9 mouse cellular contexts compared by ENCODE assay signal in the genomic region with DNA sequence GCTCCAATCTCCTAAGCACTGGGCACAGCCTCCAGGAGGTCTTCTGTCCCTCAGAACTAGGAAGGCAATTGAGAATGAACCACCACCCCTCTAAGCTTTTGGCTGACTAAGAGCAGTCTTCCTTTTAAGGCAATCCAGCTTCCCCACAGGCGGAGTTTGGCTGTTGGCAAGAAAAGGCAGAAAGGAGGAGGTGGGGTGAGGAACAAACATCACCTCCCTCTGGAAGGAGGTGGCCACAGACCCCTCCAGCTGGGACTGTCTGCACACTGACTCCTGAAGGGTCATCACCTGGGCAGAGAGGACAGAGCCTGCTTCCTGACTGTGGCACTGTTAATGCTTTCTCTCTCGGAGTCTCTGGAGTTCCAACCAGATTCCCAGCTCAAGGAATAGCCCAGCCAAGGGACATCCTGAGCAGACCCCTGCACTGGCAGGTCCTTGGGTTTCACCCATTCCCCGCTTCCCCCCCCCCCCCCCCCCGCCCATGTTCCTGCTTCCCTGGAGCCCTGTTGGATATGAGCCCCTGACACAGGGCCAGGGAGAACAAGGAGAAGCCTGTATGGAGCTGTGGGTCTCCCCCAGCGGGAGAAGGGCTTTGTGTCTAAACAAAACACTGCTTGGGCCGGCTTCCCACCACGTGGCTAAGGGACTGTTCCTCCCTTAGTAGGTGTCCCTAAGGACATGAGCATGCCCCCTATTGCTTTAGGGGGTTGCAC. TPM values are rescaled to one million over a fixed set of nuclear protein-coding genes. Genes with fewer than 3 reads are reported as not detected.
DNase-seq lines count a peak whose midpoint lies in the region; ATAC-seq and TF ChIP-seq lines count a peak whose summit lies in the region.
"Had no signal": no experiment of that assay in that cellular context is flagged by ENCODE, and none has a peak within 500 bp of the region (broad histone marks: within the 10 kb centered on the region; RNA-seq: fewer than 3 reads in every experiment).

No protein-coding gene starts in this region.

- H3K9ac ChIP-seq in kidney, embryonic 14.5 days (ENCODE audit: low read depth, low read length): no peak overlapping the region
- no peak overlapping the region for H3K9ac ChIP-seq in forebrain, embryonic 13.5 days
- H3K9ac ChIP-seq in hindbrain, embryonic 11.5 days (ENCODE audit: low read depth, low read length): no peak overlapping the region
- H3K9ac ChIP-seq in midbrain, postnatal 0 days (replicated peaks; ENCODE audit: low read length, poor library complexity, severe bottlenecking): no peak overlapping the region

- no peaks in the 10 kb centered on the region for H3K9me3 ChIP-seq in kidney, embryonic 14.5 days (ENCODE audit: control insufficient read depth, low read length)
- H3K9me3 ChIP-seq in forebrain, embryonic 13.5 days (replicated peaks): no peaks in the 10 kb centered on the region
- no peaks in the 10 kb centered on the region for H3K9me3 ChIP-seq in hindbrain, embryonic 11.5 days (ENCODE audit: control insufficient read depth, low read length)
- no peaks in the 10 kb centered on the region for H3K9me3 ChIP-seq in midbrain, postnatal 0 days (ENCODE audit: low read length)

- ATAC-seq in kidney, embryonic 14.5 days (ENCODE audit: low FRiP score, low TSS enrichment): no peak
- ATAC-seq in forebrain, embryonic 13.5 days: peak; percentile 50
- ATAC-seq in hindbrain, embryonic 11.5 days (ENCODE audit: low FRiP score): peak; percentile 26; the same call in 1 of the 2 replicates
- ATAC-seq in midbrain, postnatal 0 days (ENCODE audit: low FRiP score): peak; percentile 79

- peaks cover 69% of the 10 kb centered on the region for H3K4me1 ChIP-seq in kidney, embryonic 14.5 days (ENCODE audit: control insufficient read depth, insufficient read depth, low read length)
- H3K4me1 ChIP-seq in forebrain, embryonic 13.5 days: peaks cover 54% of the 10 kb centered on the region
- H3K4me1 ChIP-seq in hindbrain, embryonic 11.5 days (replicated peaks; ENCODE audit: control insufficient read depth, insufficient read depth, low read length): peaks cover 6% of the 10 kb centered on the region
- H3K4me1 ChIP-seq in midbrain, postnatal 0 days (ENCODE audit: insufficient read depth, low read length): no peaks in the 10 kb centered on the region

- no peak overlapping the region for H3K4me3 ChIP-seq in kidney, embryonic 14.5 days (ENCODE audit: low read length)
- H3K4me3 ChIP-seq in forebrain, embryonic 13.5 days: no peak overlapping the region
- no peak overlapping the region for H3K4me3 ChIP-seq in hindbrain, embryonic 11.5 days (ENCODE audit: low read depth, low read length)
- H3K4me3 ChIP-seq in midbrain, postnatal 0 days (ENCODE audit: low read depth, low read length): no peak overlapping the region
- H3K4me3 ChIP-seq: erythroblast, embryonic 14.5 days had no signal

- no peak for TF ChIP-seq CTCF in midbrain, postnatal 0 days (IDR thresholded peaks at IDR 0.05)

- H3K27ac ChIP-seq in kidney, embryonic 14.5 days (ENCODE audit: low read depth, low read length): peak overlapping the region; percentile 51; the same call in 1 of the 2 replicates
- 0 out of 2 replicates have a peak overlapping the region, but pooled peaks have one; percentile 1 for H3K27ac ChIP-seq in forebrain, embryonic 13.5 days
- no peak overlapping the region for H3K27ac ChIP-seq in hindbrain, embryonic 11.5 days (ENCODE audit: low read depth, low read length)
- H3K27ac ChIP-seq in midbrain, postnatal 0 days (ENCODE audit: low read depth, low read length): peak overlapping the region; percentile 32; the same call in 1 of the 2 replicates

- H3K27me3 ChIP-seq in kidney, embryonic 14.5 days (ENCODE audit: control insufficient read depth, insufficient read depth, low read length): no peaks in the 10 kb centered on the region
- no peaks in the 10 kb centered on the region for H3K27me3 ChIP-seq in forebrain, embryonic 13.5 days
- H3K27me3 ChIP-seq in hindbrain, embryonic 11.5 days (ENCODE audit: control insufficient read depth, insufficient read depth, low read length): no peaks in the 10 kb centered on the region
- no peaks in the 10 kb centered on the region for H3K27me3 ChIP-seq in midbrain, postnatal 0 days (ENCODE audit: insufficient read depth, low read length)

- DNase-seq in kidney, adult 11 months: no peak
- DNase-seq in hindbrain, embryonic 11.5 days (ENCODE audit: low spot score): no peak
- DNase-seq in left cerebral cortex, adult 9 months (ENCODE audit: low spot score in 2 of 2): peak; percentile 51 to 75
- peak; percentile 80 for DNase-seq in midbrain, postnatal 0 days (ENCODE audit: low spot score)
- DNase-seq in spleen, postnatal 10 days (ENCODE audit: low spot score in 2 of 2): no peak
- no peak for DNase-seq in embryo, embryonic 9.5 days (ENCODE audit: extremely low spot score)

- H3K36me3 ChIP-seq in kidney, embryonic 14.5 days (ENCODE audit: control insufficient read depth, insufficient read depth, low read length): no peaks in the 10 kb centered on the region; the same call in 1 of the 2 replicates
- no peaks in the 10 kb centered on the region for H3K36me3 ChIP-seq in forebrain, embryonic 13.5 days (ENCODE audit: poor library complexity, severe bottlenecking)
- H3K36me3 ChIP-seq in hindbrain, embryonic 11.5 days (ENCODE audit: control insufficient read depth, insufficient read depth, low read length): no peaks in the 10 kb centered on the region
- H3K36me3 ChIP-seq in midbrain, postnatal 0 days (ENCODE audit: insufficient read depth, low read length): no peaks in the 10 kb centered on the region

- whole genome bisulfite sequencing in kidney, embryonic 14.5 days: 34% methylated on average over 6 of the region's 7 CpGs
- 24% methylated on average over 6 of the region's 7 CpGs for WGBS in forebrain, embryonic 13.5 days
- 34% methylated on average over 5 of the region's 7 CpGs for WGBS in hindbrain, embryonic 11.5 days
- WGBS in midbrain, postnatal 0 days: 39% methylated on average over 5 of the region's 7 CpGs

- no peak overlapping the region; the same call in 1 of the 2 replicates for H3K4me2 ChIP-seq in kidney, embryonic 14.5 days (replicated peaks; ENCODE audit: low read depth, low read length)
- H3K4me2 ChIP-seq in forebrain, embryonic 13.5 days: no peak overlapping the region
- H3K4me2 ChIP-seq in hindbrain, embryonic 11.5 days (replicated peaks; ENCODE audit: low read depth, low read length): no peak overlapping the region
- no peak overlapping the region for H3K4me2 ChIP-seq in midbrain, postnatal 0 days (ENCODE audit: low read depth, low read length, poor library complexity, severe bottlenecking)

RNA-seq across cellular contexts. Expression of a gene that starts 14.5 kb away (rescaled TPM):
- 109 and 114 TPM in 2 replicates for polyA plus RNA-seq in kidney, embryonic 14.5 days (2014; fragmentation: Nextera tagmentation; extraction: Ambion mirVana)
- 19.8 and 21.7 TPM in 2 replicates for polyA plus RNA-seq in forebrain, embryonic 13.5 days (2015; fragmentation: Nextera tagmentation; extraction: Ambion mirVana)
- polyA plus RNA-seq in hindbrain, embryonic 11.5 days (2014; fragmentation: Nextera tagmentation; extraction: Ambion mirVana): 42.2 and 42.8 TPM in 2 replicates
- total RNA-seq in midbrain, postnatal 0 days (2014; rRNA removed): 48.1 and 64.3 TPM in 2 replicates
- 21.6 and 25.1 TPM in 2 replicates for polyA plus RNA-seq in midbrain, postnatal 0 days (2015; fragmentation: Nextera tagmentation; extraction: Ambion mirVana)

RNA-seq across cellular contexts. Expression of a gene that starts 31.5 kb away (rescaled TPM):
- polyA plus RNA-seq in kidney, embryonic 14.5 days (2014; fragmentation: Nextera tagmentation; extraction: Ambion mirVana): 85.6 and 102 TPM in 2 replicates
- 12.1 TPM in 2 replicates for polyA plus RNA-seq in forebrain, embryonic 13.5 days (2015; fragmentation: Nextera tagmentation; extraction: Ambion mirVana)
- 18.2 and 18.6 TPM in 2 replicates for polyA plus RNA-seq in hindbrain, embryonic 11.5 days (2014; fragmentation: Nextera tagmentation; extraction: Ambion mirVana)
- total RNA-seq in midbrain, postnatal 0 days (2014; rRNA removed): 45.1 and 54.4 TPM in 2 replicates
- 48.5 and 48.9 TPM in 2 replicates for polyA plus RNA-seq in midbrain, postnatal 0 days (2015; fragmentation: Nextera tagmentation; extraction: Ambion mirVana)

RNA-seq across cellular contexts. Expression of a gene that starts 44.9 kb away (rescaled TPM):
- polyA plus RNA-seq in kidney, embryonic 14.5 days (2014; fragmentation: Nextera tagmentation; extraction: Ambion mirVana): 18.3 and 20.3 TPM in 2 replicates
- 0.37 and 1.1 TPM in 2 replicates for polyA plus RNA-seq in forebrain, embryonic 13.5 days (2015; fragmentation: Nextera tagmentation; extraction: Ambion mirVana)
- 6.0 and 11.3 TPM in 2 replicates for polyA plus RNA-seq in hindbrain, embryonic 11.5 days (2014; fragmentation: Nextera tagmentation; extraction: Ambion mirVana)
- total RNA-seq in midbrain, postnatal 0 days (2014; rRNA removed): 2.2 TPM in 1 of 2 replicates, not detected in the other
- 0.57 and 0.70 TPM in 2 replicates for polyA plus RNA-seq in midbrain, postnatal 0 days (2015; fragmentation: Nextera tagmentation; extraction: Ambion mirVana)
- polyA plus RNA-seq: erythroblast, embryonic 14.5 days had no signal

Comparison
In these comparisons a context has a peak if more than half of its experiments do, and no peak if none do; other contexts are left out.
1. DNase-seq: peak in left cerebral cortex, adult 9 months (2 of 2) and midbrain, postnatal 0 days (single experiment); none in kidney, adult 11 months (single experiment), hindbrain, embryonic 11.5 days (single experiment), spleen, postnatal 10 days (0 of 2) and embryo, embryonic 9.5 days (single experiment).